Mouse (Mus musculus) cerebellum, adult (tissue): Measurements from ENCODE around the gene Coq9.

Experiments
- ATAC-seq: cut with Nextera tagmentation; 2 replicates; pipeline ENCODE4 v1.9.2; 2017; ENCODE audit warnings: mild to moderate bottlenecking, moderate library complexity, mixed read lengths; ENCODE audit not compliant: insufficient number of reproducible peaks, low FRiP score, low TSS enrichment

The Coq9 gene

GRCm38 (mm10) chr8:94837662-94838574 is at the start of gene Coq9, which contains the start of gene Ciapin1:
Gene Coq9, plus strand, starts transcription at chr8:94838321.
Gene Ciapin1, minus strand, starts transcription at chr8:94838358.
- peak; percentile 96 for ATAC-seq

- no peak for ATAC-seq
Measured at GRCm38 (mm10) chr8:94789256-94789955, 48.7 kb upstream of the Coq9 start.

GRCm38 (mm10) chr8:94794368-94794767 is 43.8 kb upstream of the Coq9 start:
- no peak for ATAC-seq

- no peak for ATAC-seq
Measured at GRCm38 (mm10) chr8:94794782-94795181, 43.3 kb upstream of the Coq9 start.

GRCm38 (mm10) chr8:94800278-94800968 is 37.7 kb upstream of the Coq9 start:
- no peak for ATAC-seq

- 0 out of 2 replicates have a peak, but pooled peaks have one; percentile 45 for ATAC-seq
Measured at GRCm38 (mm10) chr8:94801293-94802095, 36.6 kb upstream of the Coq9 start.

- no peak for ATAC-seq
Measured at GRCm38 (mm10) chr8:94802375-94802774, 35.7 kb upstream of the Coq9 start.

GRCm38 (mm10) chr8:94803551-94803950 is 34.6 kb upstream of the Coq9 start:
- ATAC-seq: no peak

- ATAC-seq: no peak
Measured at GRCm38 (mm10) chr8:94804546-94805340, 33.4 kb upstream of the Coq9 start.

- ATAC-seq: no peak
Measured at GRCm38 (mm10) chr8:94805811-94806210, 32.3 kb upstream of the Coq9 start.

GRCm38 (mm10) chr8:94807506-94807905 is 30.6 kb upstream of the Coq9 start:
- no peak for ATAC-seq

GRCm38 (mm10) chr8:94808372-94808771 is 29.7 kb upstream of the Coq9 start:
- ATAC-seq: no peak

- ATAC-seq: no peak
Measured at GRCm38 (mm10) chr8:94810153-94810552, 28.0 kb upstream of the Coq9 start, which contains the start of gene Ccl17. Gene Ccl17, plus strand, starts transcription at chr8:94810453.

GRCm38 (mm10) chr8:94810855-94811254 is 27.3 kb upstream of the Coq9 start:
- ATAC-seq: no peak

- ATAC-seq: no peak
Measured at GRCm38 (mm10) chr8:94811654-94812053, 26.5 kb upstream of the Coq9 start.

GRCm38 (mm10) chr8:94812645-94813098 is 25.4 kb upstream of the Coq9 start:
- ATAC-seq: peak; percentile 58

- no peak for ATAC-seq
Measured at GRCm38 (mm10) chr8:94814556-94814955, 23.6 kb upstream of the Coq9 start.

GRCm38 (mm10) chr8:94817933-94818332 is 20.2 kb upstream of the Coq9 start:
- no peak for ATAC-seq

- ATAC-seq: no peak
Measured at GRCm38 (mm10) chr8:94819671-94820179, 18.4 kb upstream of the Coq9 start.
